Mouse (Mus musculus): ENCODE measurements at regions not wholly inside any gene's neighbourhood (a gene's known extent, or its start where the extent isn't known, plus 50 kb on each side); places are given as distances from the start of the nearest gene placed in this dataset.

- Histone ChIP-seq H3K9ac (ENCODE audit: low read length) (no peak overlapping the region), H3K27ac (replicated peaks) (no peak overlapping the region), H3K4me2 (replicated peaks; ENCODE audit: low read depth) (no peak overlapping the region), H3K36me3 (ENCODE audit: control insufficient read depth, insufficient read depth, low read length) (no peaks in the 10 kb centered on the region), H3K4me3 (ENCODE audit: low read depth, low read length) (no peak overlapping the region), H3K27me3 (ENCODE audit: control insufficient read depth, insufficient read depth, low read length) (no peaks in the 10 kb centered on the region), H3K9me3 (ENCODE audit: control insufficient read depth, low read length) (no peaks in the 10 kb centered on the region), H3K4me1 (replicated peaks; ENCODE audit: control insufficient read depth, insufficient read depth) (no peaks in the 10 kb centered on the region)
- no peak for DNase-seq (ENCODE audit: low spot score)
- 51% methylated on average over 4 of the region's 4 CpGs for WGBS
- TF ChIP-seq CTCF (IDR thresholded peaks at IDR 0.05; ENCODE audit: low read depth) (no peak), EP300 (optimal IDR thresholded peaks at IDR 0.05) (no peak)
- ATAC-seq (ENCODE audit: low FRiP score, low TSS enrichment), result no peak
Measured at GRCm38 (mm10) chr5:46212845-46213468, 355.5 kb upstream of the Lcorl start.

- TF ChIP-seq CTCF (IDR thresholded peaks at IDR 0.05; ENCODE audit: low read depth), result no peak
- Histone ChIP-seq H3K9ac (ENCODE audit: low read length) (no peak overlapping the region), H3K4me3 (ENCODE audit: low read depth, low read length) (no peak overlapping the region), H3K27ac (replicated peaks) (no peak overlapping the region), H3K4me1 (replicated peaks; ENCODE audit: control insufficient read depth, insufficient read depth) (no peaks in the 10 kb centered on the region), H3K27me3 (ENCODE audit: control insufficient read depth, insufficient read depth, low read length) (no peaks in the 10 kb centered on the region), H3K4me2 (replicated peaks; ENCODE audit: low read depth) (no peak overlapping the region), H3K36me3 (ENCODE audit: control insufficient read depth, insufficient read depth, low read length) (no peaks in the 10 kb centered on the region), H3K9me3 (ENCODE audit: control insufficient read depth, low read length) (no peaks in the 10 kb centered on the region)
- DNase-seq (ENCODE audit: low spot score) (no peak), ATAC-seq (ENCODE audit: low FRiP score, low TSS enrichment) (no peak)
- WGBS, result 67% methylated on average over 2 of the region's 2 CpGs
Measured at GRCm38 (mm10) chr5:46209076-46209475, 351.7 kb upstream of the Lcorl start.

DNA sequence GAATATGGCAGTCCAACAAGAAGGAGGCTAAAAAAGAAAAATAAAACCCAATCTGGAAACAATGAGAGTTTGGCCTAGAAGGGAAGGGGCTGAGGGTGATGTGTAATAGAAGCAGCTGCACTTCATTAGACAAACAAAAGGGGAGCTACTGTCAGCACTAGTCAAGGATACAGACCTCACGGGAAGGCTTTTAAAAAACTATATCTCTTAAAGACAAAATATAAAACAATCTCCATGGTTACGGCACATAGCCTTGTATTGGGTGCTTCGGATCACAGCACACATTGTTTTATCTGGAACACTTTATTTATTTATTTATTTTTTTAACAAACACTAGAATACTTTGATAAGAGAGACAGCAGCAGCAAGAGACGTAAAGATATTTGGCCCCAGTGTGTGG is 346.3 kb upstream of the Lcorl start:
- Histone ChIP-seq H3K4me1 (replicated peaks; ENCODE audit: control insufficient read depth, insufficient read depth) (no peaks in the 10 kb centered on the region), H3K4me2 (replicated peaks; ENCODE audit: low read depth) (no peak overlapping the region), H3K36me3 (ENCODE audit: control insufficient read depth, insufficient read depth, low read length) (no peaks in the 10 kb centered on the region), H3K4me3 (ENCODE audit: low read depth, low read length) (no peak overlapping the region), H3K27me3 (ENCODE audit: control insufficient read depth, insufficient read depth, low read length) (no peaks in the 10 kb centered on the region), H3K9ac (ENCODE audit: low read length) (no peak overlapping the region), H3K27ac (replicated peaks) (no peak overlapping the region), H3K9me3 (ENCODE audit: control insufficient read depth, low read length) (no peaks in the 10 kb centered on the region)
- TF ChIP-seq EP300 (optimal IDR thresholded peaks at IDR 0.05) (no peak), CTCF (IDR thresholded peaks at IDR 0.05; ENCODE audit: low read depth) (no peak)
- DNase-seq (ENCODE audit: low spot score), result no peak
- 72% methylated on average over 4 of the region's 4 CpGs for WGBS
- ATAC-seq (ENCODE audit: low FRiP score, low TSS enrichment), result no peak

- no peak overlapping the region for H3K4me3 ChIP-seq (ENCODE audit: low read depth, low read length)
- 67% methylated on average over 2 of the region's 2 CpGs for WGBS
- no peak for TF ChIP-seq EP300 (optimal IDR thresholded peaks at IDR 0.05)
- no peak for TF ChIP-seq CTCF (IDR thresholded peaks at IDR 0.05; ENCODE audit: low read depth)
- no peaks in the 10 kb centered on the region for H3K36me3 ChIP-seq (ENCODE audit: control insufficient read depth, insufficient read depth, low read length)
- no peak overlapping the region for H3K4me2 ChIP-seq (replicated peaks; ENCODE audit: low read depth)
- H3K27ac ChIP-seq (replicated peaks), result no peak overlapping the region
- no peak overlapping the region for H3K9ac ChIP-seq (ENCODE audit: low read length)
- ATAC-seq (ENCODE audit: low FRiP score, low TSS enrichment) (no peak), DNase-seq (ENCODE audit: low spot score) (no peak)
- H3K4me1 ChIP-seq (replicated peaks; ENCODE audit: control insufficient read depth, insufficient read depth), result no peaks in the 10 kb centered on the region
- H3K9me3 ChIP-seq (ENCODE audit: control insufficient read depth, low read length), result no peaks in the 10 kb centered on the region
- H3K27me3 ChIP-seq (ENCODE audit: control insufficient read depth, insufficient read depth, low read length), result no peaks in the 10 kb centered on the region
Measured at GRCm38 (mm10) chr5:46202457-46202772, 345.0 kb upstream of the Lcorl start.

DNA sequence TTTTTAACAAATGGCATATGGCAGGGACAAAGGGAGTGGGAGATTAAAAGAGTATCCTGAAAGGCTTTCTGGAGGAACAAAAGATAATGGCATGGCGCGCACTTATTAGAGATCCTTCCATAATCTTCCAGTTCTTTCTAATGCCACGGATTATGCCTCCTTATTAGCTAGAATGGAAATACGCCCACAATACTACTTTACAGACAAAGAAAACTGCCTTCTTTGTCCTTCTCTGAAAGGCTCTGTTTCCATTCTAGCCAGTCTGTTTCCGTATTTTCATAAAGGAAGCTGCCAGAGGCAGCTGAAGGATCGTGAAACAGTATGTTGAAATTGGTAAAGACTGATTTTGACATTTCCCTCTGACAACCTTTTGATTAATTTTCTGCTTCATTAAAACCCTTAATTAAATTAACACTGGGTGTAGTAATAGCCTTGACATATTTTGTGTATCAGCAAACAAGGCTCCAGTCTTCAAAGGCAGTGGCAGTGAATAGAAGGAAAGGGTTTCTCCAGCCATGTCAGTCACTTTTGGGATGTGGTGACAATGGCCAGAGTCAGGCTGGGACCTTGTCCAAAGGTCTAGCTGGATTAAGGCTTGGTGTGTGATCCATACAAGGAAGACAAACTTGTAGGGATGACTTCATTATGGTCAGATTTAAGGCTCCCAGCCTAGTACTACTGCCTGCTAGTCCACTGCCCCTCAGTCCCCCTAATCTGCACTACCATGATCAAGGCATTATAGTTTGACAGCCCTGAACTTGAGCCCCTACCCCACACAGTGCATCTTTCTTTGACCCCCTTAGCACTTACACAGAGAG is 344.4 kb upstream of the Lcorl start:
- no peaks in the 10 kb centered on the region for H3K27me3 ChIP-seq (ENCODE audit: control insufficient read depth, insufficient read depth, low read length)
- TF ChIP-seq CTCF (IDR thresholded peaks at IDR 0.05; ENCODE audit: low read depth) (no peak), EP300 (optimal IDR thresholded peaks at IDR 0.05) (no peak)
- ATAC-seq (ENCODE audit: low FRiP score, low TSS enrichment), result no peak
- no peak for DNase-seq (ENCODE audit: low spot score)
- H3K9ac ChIP-seq (ENCODE audit: low read length), result no peak overlapping the region
- no peak overlapping the region for H3K4me2 ChIP-seq (replicated peaks; ENCODE audit: low read depth)
- no peak overlapping the region for H3K4me3 ChIP-seq (ENCODE audit: low read depth, low read length)
- no peak overlapping the region for H3K27ac ChIP-seq (replicated peaks)
- no peaks in the 10 kb centered on the region for H3K4me1 ChIP-seq (replicated peaks; ENCODE audit: control insufficient read depth, insufficient read depth)
- WGBS, result 66% methylated on average over 6 of the region's 6 CpGs
- H3K36me3 ChIP-seq (ENCODE audit: control insufficient read depth, insufficient read depth, low read length), result no peaks in the 10 kb centered on the region
- no peaks in the 10 kb centered on the region for H3K9me3 ChIP-seq (ENCODE audit: control insufficient read depth, low read length)

GRCm38 (mm10) chr5:46186908-46187307 is 329.5 kb upstream of the Lcorl start:
- 87% methylated on average over 2 of the region's 2 CpGs for WGBS

More at GRCm38 (mm10) chr5:46186908-46187307, 329.5 kb upstream of the Lcorl start:
- Histone ChIP-seq H3K36me3 (ENCODE audit: control insufficient read depth, insufficient read depth, low read length) (no peaks in the 10 kb centered on the region), H3K4me1 (replicated peaks; ENCODE audit: control insufficient read depth, insufficient read depth) (no peaks in the 10 kb centered on the region), H3K9me3 (ENCODE audit: control insufficient read depth, low read length) (no peaks in the 10 kb centered on the region), H3K4me3 (ENCODE audit: low read depth, low read length) (no peak overlapping the region), H3K9ac (ENCODE audit: low read length) (no peak overlapping the region), H3K4me2 (replicated peaks; ENCODE audit: low read depth) (no peak overlapping the region), H3K27me3 (ENCODE audit: control insufficient read depth, insufficient read depth, low read length) (no peaks in the 10 kb centered on the region), H3K27ac (replicated peaks) (no peak overlapping the region)
- TF ChIP-seq EP300 (optimal IDR thresholded peaks at IDR 0.05) (no peak), CTCF (IDR thresholded peaks at IDR 0.05; ENCODE audit: low read depth) (no peak)
- DNase-seq (ENCODE audit: low spot score), result no peak
- ATAC-seq (ENCODE audit: low FRiP score, low TSS enrichment), result no peak
